Mouse (Mus musculus) embryonic facial prominence, embryonic 15.5 days (tissue): ENCODE measurements around the gene Agbl5. TPM values are rescaled to one million over a fixed set of nuclear protein-coding genes. Genes with fewer than 3 reads are reported as not detected.

Source experiments
- ATAC-seq: fragments of 200-750 bp; cut with Nextera tagmentation; 2 replicates; pipeline ENCODE4 v1.8.0; 2017; ENCODE audit warnings: low read depth, moderate TSS enrichment; ENCODE audit not compliant: insufficient number of reproducible peaks, low FRiP score, low TSS enrichment
- H3K27ac ChIP-seq: fragments of 300-500 bp; sonication (generic); replicated peaks from 2 replicates; pipeline ENCODE4 v1.5.1; 2015; ENCODE audit warnings: mild to moderate bottlenecking, inconsistent platforms
- H3K27me3 ChIP-seq: fragments of 300-500 bp; sonication (generic); 2 replicates; pipeline ENCODE4 v1.6.1; 2015; ENCODE audit warnings: inconsistent platforms
- H3K36me3 ChIP-seq: fragments of 300-500 bp; sonication (generic); 2 replicates; pipeline ENCODE4 v1.6.1; 2015; ENCODE audit warnings: mild to moderate bottlenecking, inconsistent platforms
- H3K4me1 ChIP-seq: fragments of 300-500 bp; sonication (generic); 2 replicates; pipeline ENCODE4 v1.6.1; 2015; ENCODE audit warnings: inconsistent platforms
- H3K4me2 ChIP-seq: fragments of 300-500 bp; sonication (generic); replicated peaks from 2 replicates; pipeline ENCODE4 v1.6.1; 2015; ENCODE audit warnings: mild to moderate bottlenecking, inconsistent platforms
- H3K4me3 ChIP-seq: fragments of 300-500 bp; sonication (generic); replicated peaks from 2 replicates; pipeline ENCODE4 v1.5.1; 2015; ENCODE audit warnings: mild to moderate bottlenecking, inconsistent platforms
- H3K9ac ChIP-seq: fragments of 300-500 bp; sonication (generic); 2 replicates; pipeline ENCODE4 v1.6.1; 2015; ENCODE audit warnings: inconsistent platforms
- H3K9me3 ChIP-seq: fragments of 300-500 bp; sonication (generic); replicated peaks from 2 replicates; pipeline ENCODE4 v1.6.1; 2016; ENCODE audit warnings: inconsistent platforms
- WGBS: fragments of 180-500 bp; shearing (Covaris S2); methylation state at CpG from one replicate; pipeline ENCODE4 v1.1.7; 2015; 5-methylcytosine and 5-hydroxymethylcytosine counted together
- polyA plus RNA-seq: library from polyadenylated mRNA; unstranded; fragments of >200 nt; fragmentation: Nextera tagmentation; extraction: Ambion mirVana; gene quantifications from 2 replicates; pipeline ENCODE4 v1.2.1, GENCODE M21; 2015

The Agbl5 gene
- polyA plus RNA-seq, 1 experiment from 2014 or later: 28.7 TPM

DNA sequence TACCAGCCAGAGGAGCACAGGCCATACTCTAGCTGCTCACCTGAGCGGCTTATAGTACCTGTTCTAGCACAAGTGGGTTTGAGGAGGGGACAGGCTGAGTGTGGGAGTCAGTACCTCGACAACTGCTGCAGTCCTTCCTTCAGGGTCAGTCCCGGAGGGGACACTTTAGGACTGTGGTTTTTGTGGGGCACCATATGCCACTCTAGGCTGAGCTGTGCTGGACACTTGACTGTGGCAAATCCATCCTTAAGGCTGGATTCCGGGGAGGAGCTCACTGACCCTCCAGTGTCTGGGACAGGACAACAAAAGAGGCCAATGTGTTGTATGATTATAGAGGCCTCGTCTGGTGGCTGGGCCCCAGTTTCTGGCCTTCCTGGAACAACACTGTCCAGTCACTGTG lies 64.1 kb downstream of the Agbl5 start:
- Histone ChIP-seq H3K4me2 (no peak overlapping the region), H3K36me3 (peaks cover 43% of the 10 kb centered on the region), H3K9ac (no peak overlapping the region), H3K27ac (no peak overlapping the region), H3K27me3 (no peaks in the 10 kb centered on the region), H3K4me3 (no peak overlapping the region), H3K9me3 (no peaks in the 10 kb centered on the region), H3K4me1 (peaks cover 22% of the 10 kb centered on the region)
- WGBS: 83% methylated on average over 5 of the region's 5 CpGs
- ATAC-seq: no peak

DNA sequence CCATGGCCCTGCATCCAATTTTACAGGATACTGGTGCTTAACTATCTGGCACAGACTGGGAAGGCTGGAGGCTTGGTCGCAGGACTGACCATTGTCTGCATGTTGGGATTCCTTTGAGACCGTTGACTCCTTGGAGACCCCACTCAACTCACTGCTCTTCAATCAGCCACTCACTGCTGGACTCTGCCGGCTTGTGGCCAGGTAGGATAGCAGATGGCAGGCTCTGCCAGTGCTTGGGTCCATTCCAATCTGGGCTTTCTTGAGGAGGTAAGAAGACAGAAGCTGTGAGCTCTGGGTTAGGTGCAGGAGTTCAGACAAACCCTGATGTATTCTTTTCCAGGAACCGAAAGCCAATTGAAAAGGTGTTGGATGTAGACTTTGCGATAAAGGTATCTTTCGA lies 65.6 kb downstream of the Agbl5 start:
- 98% methylated on average over 6 of the region's 6 CpGs for WGBS
- no peak for ATAC-seq
- Histone ChIP-seq H3K4me1 (peaks cover 33% of the 10 kb centered on the region), H3K4me2 (no peak overlapping the region), H3K9ac (no peak overlapping the region), H3K27ac (no peak overlapping the region), H3K27me3 (no peaks in the 10 kb centered on the region), H3K4me3 (no peak overlapping the region), H3K36me3 (peaks cover 58% of the 10 kb centered on the region), H3K9me3 (no peaks in the 10 kb centered on the region)

DNA sequence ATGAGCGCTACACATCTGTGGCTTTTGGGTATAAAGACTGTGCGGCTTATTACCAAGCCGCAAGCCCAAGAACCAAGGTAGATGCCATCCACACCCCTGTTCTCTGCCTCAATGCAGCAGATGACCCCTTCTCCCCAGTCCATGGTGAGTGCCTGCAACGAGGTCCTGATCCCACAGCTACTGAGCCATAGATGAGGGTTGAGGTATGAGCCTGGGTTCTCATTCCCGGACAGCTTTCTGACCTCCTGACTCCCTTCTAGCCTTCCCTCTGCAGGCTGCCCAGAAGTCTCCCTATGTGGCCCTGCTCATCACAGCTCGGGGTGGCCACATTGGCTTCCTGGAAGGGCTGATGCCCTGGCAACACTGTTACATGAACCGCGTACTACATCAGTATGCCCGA lies 66.1 kb downstream of the Agbl5 start:
- no peak overlapping the region for H3K4me2 ChIP-seq
- peaks cover 32% of the 10 kb centered on the region for H3K4me1 ChIP-seq
- no peak for ATAC-seq
- no peak overlapping the region for H3K9ac ChIP-seq
- H3K36me3 ChIP-seq: peaks cover 58% of the 10 kb centered on the region
- H3K27me3 ChIP-seq: no peaks in the 10 kb centered on the region
- WGBS: 95% methylated on average over 9 of the region's 9 CpGs
- H3K4me3 ChIP-seq: no peak overlapping the region
- H3K9me3 ChIP-seq: no peaks in the 10 kb centered on the region
- no peak overlapping the region for H3K27ac ChIP-seq

DNA sequence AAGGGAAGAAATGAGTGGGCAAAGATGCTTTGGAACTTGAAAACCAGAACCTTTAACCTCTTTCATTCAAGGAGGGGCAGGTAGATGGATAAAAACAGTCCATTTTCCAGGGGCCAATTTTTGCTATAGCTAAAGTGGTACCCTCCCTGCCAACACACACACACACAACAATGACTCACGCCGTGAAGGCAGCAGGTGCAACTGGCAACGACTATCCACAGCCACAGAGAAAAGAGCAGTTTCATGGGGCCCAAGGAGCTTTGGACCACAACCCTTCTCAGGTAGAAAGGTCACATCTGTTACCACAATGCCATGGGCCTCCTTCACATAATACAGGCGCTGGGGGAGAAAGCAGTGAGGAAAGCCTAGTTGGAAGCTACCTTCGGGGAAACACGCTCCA lies 67.3 kb downstream of the Agbl5 start:
- H3K9ac ChIP-seq: no peak overlapping the region
- H3K9me3 ChIP-seq: no peaks in the 10 kb centered on the region
- H3K27me3 ChIP-seq: no peaks in the 10 kb centered on the region
- H3K4me2 ChIP-seq: no peak overlapping the region
- ATAC-seq: no peak
- WGBS: 94% methylated on average over 6 of the region's 6 CpGs
- peaks cover 24% of the 10 kb centered on the region for H3K4me1 ChIP-seq
- H3K27ac ChIP-seq: no peak overlapping the region
- no peak overlapping the region for H3K4me3 ChIP-seq
- H3K36me3 ChIP-seq: peaks cover 58% of the 10 kb centered on the region

Other genes with a start within 250 kb of the Agbl5 start
- 30.2 and 30.3 TPM in 2 replicates for gene Slc35f6, start 240.8 kb upstream of the Agbl5 start, polyA plus RNA-seq
- gene Cenpa, start 221.9 kb upstream of the Agbl5 start, polyA plus RNA-seq: 216 and 218 TPM in 2 replicates
- 9.8 and 13.9 TPM in 2 replicates for gene Dpysl5, start 177.1 kb upstream of the Agbl5 start, polyA plus RNA-seq
- gene Mapre3, start 74.1 kb upstream of the Agbl5 start, polyA plus RNA-seq: 36.6 and 46.1 TPM in 2 replicates
- gene Tmem214, start 20.7 kb upstream of the Agbl5 start, polyA plus RNA-seq: 90.0 and 100.0 TPM in 2 replicates
- 482 and 502 TPM in 2 replicates for gene Ost4, start 19.1 kb downstream of the Agbl5 start, polyA plus RNA-seq
- 244 and 254 TPM in 2 replicates for gene Emilin1, start 24.7 kb downstream of the Agbl5 start, polyA plus RNA-seq
- 23.8 and 25.6 TPM in 2 replicates for gene Khk, start 32.7 kb downstream of the Agbl5 start, polyA plus RNA-seq
- 32.1 and 34.0 TPM in 2 replicates for gene Cgref1, start 56.9 kb downstream of the Agbl5 start, polyA plus RNA-seq
- gene Preb, start 71.7 kb downstream of the Agbl5 start, polyA plus RNA-seq: 125 and 130 TPM in 2 replicates
- gene Tcf23, start 80.0 kb downstream of the Agbl5 start, polyA plus RNA-seq: 0.08 TPM in 1 of 2 replicates, not detected in the other
- 173 and 174 TPM in 2 replicates for gene Atraid, start 159.6 kb downstream of the Agbl5 start, polyA plus RNA-seq
- 10.8 and 12.0 TPM in 2 replicates for gene Slc5a6, start 160.2 kb downstream of the Agbl5 start, polyA plus RNA-seq
- gene Cad, start 166.1 kb downstream of the Agbl5 start, polyA plus RNA-seq: 23.5 and 26.4 TPM in 2 replicates
- not detected in 2 replicates for gene Dnajc5g, start 217.6 kb downstream of the Agbl5 start, polyA plus RNA-seq
- gene Slc30a3, start 219.5 kb downstream of the Agbl5 start, polyA plus RNA-seq: 0.60 and 0.92 TPM in 2 replicates
- 10.2 and 13.7 TPM in 2 replicates for gene Trim54, start 228.0 kb downstream of the Agbl5 start, polyA plus RNA-seq